Mouse (Mus musculus): ENCODE results near the gene Polr1d. TPM values are rescaled to one million over a fixed set of nuclear protein-coding genes. Genes with fewer than 3 reads are reported as not detected.

Polr1d gene
- polyA plus RNA-seq, 1 experiment, result 36.8 TPM

DNA sequence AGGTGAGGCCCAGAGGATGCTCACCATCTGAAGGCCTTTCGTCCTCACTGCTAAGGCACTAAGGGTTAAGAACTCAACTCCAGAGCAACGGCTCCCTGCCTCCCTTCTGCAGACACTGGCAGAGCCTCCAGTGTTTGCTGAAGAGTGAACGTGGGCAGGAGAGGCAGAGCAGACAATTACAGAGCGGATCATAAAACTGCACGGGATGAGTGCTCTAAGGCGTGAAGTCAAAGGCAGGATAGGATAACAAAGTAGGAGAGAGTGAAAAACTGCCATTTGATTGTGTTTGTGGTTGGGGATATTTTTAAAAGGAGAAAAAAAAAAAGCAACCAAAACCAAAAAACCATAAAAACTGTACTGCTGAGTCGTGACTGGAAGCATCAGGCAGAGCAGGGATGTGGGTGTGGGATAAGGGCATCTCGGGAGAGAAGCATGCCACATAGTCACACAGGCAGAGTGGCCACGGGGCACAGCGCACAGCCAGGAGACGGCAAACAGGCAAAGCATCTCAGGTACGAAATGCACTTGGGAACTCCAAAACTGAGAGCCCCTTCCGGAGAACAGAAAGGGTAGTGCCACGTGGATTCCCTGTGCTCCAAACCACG lies 33.5 kb upstream of the Polr1d start:
- DNase-seq, result no peak
- Histone ChIP-seq H3K4me1 (ENCODE audit: control insufficient read depth, insufficient read depth, low read length) (peaks cover 33% of the 10 kb centered on the region), H3K4me3 (replicated peaks; ENCODE audit: extremely low read depth, low read depth, low read length) (no peak overlapping the region)
- no peak for TF ChIP-seq CTCF (IDR thresholded peaks at IDR 0.05; ENCODE audit: insufficient read depth, low read length)
- TF ChIP-seq POLR2A (IDR thresholded peaks at IDR 0.05; ENCODE audit: borderline replicate concordance, extremely low read depth, low read depth, low read length), result no peak
- 67% methylated on average over 15 of the region's 15 CpGs for WGBS

DNA sequence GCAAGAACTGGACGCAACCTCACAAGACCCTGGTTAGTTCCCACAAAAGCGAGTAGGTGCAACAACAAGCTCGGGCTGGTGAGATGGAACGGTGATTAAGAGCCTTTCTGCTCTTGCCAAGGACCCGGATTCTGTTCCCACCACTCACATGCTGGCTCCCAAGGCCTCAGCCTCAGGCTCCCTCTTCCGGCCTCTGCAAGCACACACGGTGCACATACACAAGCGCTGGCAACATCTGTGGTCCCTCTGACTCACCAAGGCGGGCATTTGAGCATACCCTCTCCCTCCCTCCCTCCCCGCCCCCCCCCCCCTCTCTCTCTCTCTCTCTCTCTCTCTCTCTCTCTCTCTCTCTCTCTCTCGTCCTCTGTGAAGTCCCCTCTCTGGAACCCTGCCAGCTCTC lies 31.5 kb upstream of the Polr1d start:
- TF ChIP-seq POLR2A (IDR thresholded peaks at IDR 0.05; ENCODE audit: borderline replicate concordance, extremely low read depth, low read depth, low read length) (no peak), CTCF (IDR thresholded peaks at IDR 0.05; ENCODE audit: insufficient read depth, low read length) (no peak)
- no peak for DNase-seq
- no peak overlapping the region for H3K4me3 ChIP-seq (replicated peaks; ENCODE audit: extremely low read depth, low read depth, low read length)
- H3K4me1 ChIP-seq (ENCODE audit: control insufficient read depth, insufficient read depth, low read length), result peaks cover 22% of the 10 kb centered on the region
- 64% methylated on average over 10 of the region's 11 CpGs for WGBS

GRCm38 (mm10) chr5:147045929-147046328 lies 30.9 kb upstream of the Polr1d start:
- 56% methylated on average over 11 of the region's 11 CpGs for WGBS
- no peak for DNase-seq
- peaks cover 18% of the 10 kb centered on the region for H3K4me1 ChIP-seq (ENCODE audit: control insufficient read depth, insufficient read depth, low read length)
- no peak for TF ChIP-seq CTCF (IDR thresholded peaks at IDR 0.05; ENCODE audit: insufficient read depth, low read length)
- no peak for TF ChIP-seq POLR2A (IDR thresholded peaks at IDR 0.05; ENCODE audit: borderline replicate concordance, extremely low read depth, low read depth, low read length)
- H3K4me3 ChIP-seq (replicated peaks; ENCODE audit: extremely low read depth, low read depth, low read length), result no peak overlapping the region

GRCm38 (mm10) chr5:147049544-147050209 lies 27.2 kb upstream of the Polr1d start:
- no peak for DNase-seq
- H3K4me3 ChIP-seq (replicated peaks; ENCODE audit: extremely low read depth, low read depth, low read length), result no peak overlapping the region
- H3K4me1 ChIP-seq (ENCODE audit: control insufficient read depth, insufficient read depth, low read length), result peaks cover 18% of the 10 kb centered on the region
- TF ChIP-seq POLR2A (IDR thresholded peaks at IDR 0.05; ENCODE audit: borderline replicate concordance, extremely low read depth, low read depth, low read length) (no peak), CTCF (IDR thresholded peaks at IDR 0.05; ENCODE audit: insufficient read depth, low read length) (no peak)
- 48% methylated on average over 19 of the region's 19 CpGs for WGBS

GRCm38 (mm10) chr5:147050816-147051499 lies 25.9 kb upstream of the Polr1d start:
- WGBS, result 46% methylated on average over 13 of the region's 13 CpGs
- Histone ChIP-seq H3K4me3 (replicated peaks; ENCODE audit: extremely low read depth, low read depth, low read length) (peak overlapping the region; percentile 14), H3K4me1 (ENCODE audit: control insufficient read depth, insufficient read depth, low read length) (peaks cover 19% of the 10 kb centered on the region)
- TF ChIP-seq POLR2A (IDR thresholded peaks at IDR 0.05; ENCODE audit: borderline replicate concordance, extremely low read depth, low read depth, low read length), result no peak
- TF ChIP-seq CTCF (IDR thresholded peaks at IDR 0.05; ENCODE audit: insufficient read depth, low read length), result no peak
- no peak for DNase-seq

- H3K4me3 ChIP-seq (replicated peaks; ENCODE audit: extremely low read depth, low read depth, low read length), result no peak overlapping the region
- TF ChIP-seq CTCF (IDR thresholded peaks at IDR 0.05; ENCODE audit: insufficient read depth, low read length) (no peak), POLR2A (IDR thresholded peaks at IDR 0.05; ENCODE audit: borderline replicate concordance, extremely low read depth, low read depth, low read length) (no peak)
- WGBS, result 48% methylated on average over 29 of the region's 29 CpGs
- peaks cover 20% of the 10 kb centered on the region for H3K4me1 ChIP-seq (ENCODE audit: control insufficient read depth, insufficient read depth, low read length)
- no peak for DNase-seq
Measured at GRCm38 (mm10) chr5:147051500-147052308, 25.1 kb upstream of the Polr1d start.

DNA sequence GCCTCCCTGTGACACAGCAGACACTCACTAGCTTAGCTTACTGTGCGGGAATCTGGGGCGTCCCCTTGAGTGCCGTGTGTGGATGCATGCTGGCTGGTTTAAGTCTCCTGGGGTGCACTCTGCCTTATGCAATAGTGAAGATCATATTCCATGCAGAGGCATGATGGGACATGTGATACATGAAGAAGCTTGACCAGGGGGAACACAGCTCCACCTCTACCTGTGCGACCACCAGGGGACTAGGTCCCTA lies 24.6 kb upstream of the Polr1d start:
- TF ChIP-seq POLR2A (IDR thresholded peaks at IDR 0.05; ENCODE audit: borderline replicate concordance, extremely low read depth, low read depth, low read length) (no peak), CTCF (IDR thresholded peaks at IDR 0.05; ENCODE audit: insufficient read depth, low read length) (no peak)
- no peak for DNase-seq
- WGBS, result 65% methylated on average over 4 of the region's 4 CpGs
- no peak overlapping the region for H3K4me3 ChIP-seq (replicated peaks; ENCODE audit: extremely low read depth, low read depth, low read length)
- H3K4me1 ChIP-seq (ENCODE audit: control insufficient read depth, insufficient read depth, low read length), result peaks cover 20% of the 10 kb centered on the region

- TF ChIP-seq POLR2A (IDR thresholded peaks at IDR 0.05; ENCODE audit: borderline replicate concordance, extremely low read depth, low read depth, low read length) (no peak), CTCF (IDR thresholded peaks at IDR 0.05; ENCODE audit: insufficient read depth, low read length) (no peak)
- Histone ChIP-seq H3K4me3 (replicated peaks; ENCODE audit: extremely low read depth, low read depth, low read length) (no peak overlapping the region), H3K4me1 (ENCODE audit: control insufficient read depth, insufficient read depth, low read length) (peaks cover 20% of the 10 kb centered on the region)
- WGBS, result 86% methylated on average over 6 of the region's 6 CpGs
- DNase-seq, result no peak
Measured at GRCm38 (mm10) chr5:147053071-147053470, 23.8 kb upstream of the Polr1d start.

GRCm38 (mm10) chr5:147053481-147053880 lies 23.4 kb upstream of the Polr1d start:
- WGBS, result 72% methylated on average over 3 of the region's 3 CpGs
- TF ChIP-seq POLR2A (IDR thresholded peaks at IDR 0.05; ENCODE audit: borderline replicate concordance, extremely low read depth, low read depth, low read length) (no peak), CTCF (IDR thresholded peaks at IDR 0.05; ENCODE audit: insufficient read depth, low read length) (no peak)
- Histone ChIP-seq H3K4me3 (replicated peaks; ENCODE audit: extremely low read depth, low read depth, low read length) (no peak overlapping the region), H3K4me1 (ENCODE audit: control insufficient read depth, insufficient read depth, low read length) (peaks cover 20% of the 10 kb centered on the region)
- DNase-seq, result no peak
